Mouse (Mus musculus) heart, postnatal 0 days (tissue): ENCODE measurements around the gene Cd86.

Experiments
- CTCF ChIP-seq: IDR thresholded peaks from 2 replicates; pipeline ENCODE4 v1.5.1; 2016; ENCODE audit warnings: antibody characterized with exemption, control low read depth, low read depth
- EP300 ChIP-seq: IDR thresholded peaks from 2 replicates; pipeline ENCODE4 v1.6.1; 2016; ENCODE audit warnings: antibody characterized with exemption, low read depth

DNA sequence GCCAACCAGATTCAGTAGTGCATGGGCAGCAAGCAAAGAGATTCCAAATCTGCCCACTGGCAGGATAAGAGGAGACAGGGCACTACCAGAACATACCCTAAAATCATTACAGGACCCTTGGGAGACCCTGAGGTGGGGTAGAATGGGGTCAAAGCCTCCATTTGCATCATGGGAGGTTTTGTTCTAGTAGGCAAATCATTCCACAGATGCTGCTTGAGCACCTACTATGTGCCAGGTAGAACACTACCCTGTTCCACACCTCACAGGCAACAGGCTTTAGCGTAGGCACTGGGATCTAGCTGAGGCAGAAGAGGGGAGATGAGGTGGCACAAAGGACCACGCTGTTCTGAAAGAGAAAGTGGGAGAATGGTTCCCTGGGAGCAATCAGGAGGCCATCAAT lies 31.5 kb downstream of the Cd86 start:
- no peak for TF ChIP-seq CTCF
- no peak for TF ChIP-seq EP300
